Comparison of ENCODE assay signal across 8 mouse cellular contexts in genomic region chr15:79830388-79830787, GRCm38 (mm10). TPM values are rescaled to one million over a fixed set of nuclear protein-coding genes. Genes with fewer than 3 reads are reported as not detected.
DNase-seq lines count a peak whose midpoint lies in the region; ATAC-seq and TF ChIP-seq lines count a peak whose summit lies in the region.

No protein-coding gene starts in this region.

- ATAC-seq in forebrain, embryonic 12.5 days (ENCODE audit: low FRiP score), result 0 out of 2 replicates have a peak, but pooled peaks have one; percentile 7
- no peak for ATAC-seq in hindbrain, embryonic 12.5 days (ENCODE audit: low FRiP score)
- no peak for ATAC-seq in midbrain, embryonic 14.5 days (ENCODE audit: low FRiP score, low TSS enrichment)

- H3K27me3 ChIP-seq in forebrain, embryonic 12.5 days, result no peaks in the 10 kb centered on the region
- no peaks in the 10 kb centered on the region for H3K27me3 ChIP-seq in hindbrain, embryonic 12.5 days
- no peaks in the 10 kb centered on the region for H3K27me3 ChIP-seq in midbrain, embryonic 14.5 days (ENCODE audit: control insufficient read depth, insufficient read depth, low read length)
- no peaks in the 10 kb centered on the region for H3K27me3 ChIP-seq in spleen, adult 2 months (ENCODE audit: control insufficient read depth, insufficient read depth, low read length)

- no peak for TF ChIP-seq POLR2A in brain, embryonic 14.5 days (IDR thresholded peaks at IDR 0.05; ENCODE audit: borderline replicate concordance, extremely low read depth, insufficient read depth, insufficient read length, poor library complexity, severe bottlenecking)
- no peak for TF ChIP-seq POLR2A in spleen, adult 2 months (IDR thresholded peaks at IDR 0.05; ENCODE audit: low read depth, low read length)

- no peaks in the 10 kb centered on the region for H3K9me3 ChIP-seq in forebrain, embryonic 12.5 days
- no peaks in the 10 kb centered on the region for H3K9me3 ChIP-seq in hindbrain, embryonic 12.5 days (replicated peaks)
- no peaks in the 10 kb centered on the region for H3K9me3 ChIP-seq in midbrain, embryonic 14.5 days (ENCODE audit: control insufficient read depth, low read length)

- peaks cover 79% of the 10 kb centered on the region for H3K4me1 ChIP-seq in forebrain, embryonic 12.5 days
- H3K4me1 ChIP-seq in hindbrain, embryonic 12.5 days, result peaks cover 81% of the 10 kb centered on the region
- peaks cover 73% of the 10 kb centered on the region for H3K4me1 ChIP-seq in midbrain, embryonic 14.5 days (ENCODE audit: control insufficient read depth, insufficient read depth, low read length)
- peaks cover 8% of the 10 kb centered on the region; the same call in 1 of the 2 replicates for H3K4me1 ChIP-seq in spleen, adult 2 months (ENCODE audit: control insufficient read depth, insufficient read depth, insufficient read length)

- 0 out of 2 replicates have a peak overlapping the region, but pooled peaks have one; percentile 9 for H3K27ac ChIP-seq in forebrain, embryonic 12.5 days
- no peak overlapping the region for H3K27ac ChIP-seq in hindbrain, embryonic 12.5 days
- H3K27ac ChIP-seq in midbrain, embryonic 14.5 days (replicated peaks; ENCODE audit: low read depth, low read length), result 0 out of 2 replicates have a peak overlapping the region, but pooled peaks have one; percentile 32
- H3K27ac ChIP-seq in spleen, adult 2 months (ENCODE audit: insufficient read depth, low read length), result no peak overlapping the region

- intact Hi-C loops in left cerebral cortex, postnatal 10 days (cut with DNase I), result loop anchor here (10.0 kb wide), 1 partner anchor 244 kb away; no protein-coding TSS in a partner anchor

- peaks cover 41% of the 10 kb centered on the region for H3K36me3 ChIP-seq in forebrain, embryonic 12.5 days (replicated peaks)
- H3K36me3 ChIP-seq in hindbrain, embryonic 12.5 days, result peaks cover 32% of the 10 kb centered on the region
- peaks cover 39% of the 10 kb centered on the region for H3K36me3 ChIP-seq in midbrain, embryonic 14.5 days (ENCODE audit: control insufficient read depth, insufficient read depth, low read length)
- H3K36me3 ChIP-seq in spleen, adult 2 months (ENCODE audit: control insufficient read depth, insufficient read depth, low read length), result no peaks in the 10 kb centered on the region; the same call in 1 of the 2 replicates

- WGBS in forebrain, embryonic 12.5 days, result 7% methylated on average over 4 of the region's 4 CpGs
- 14% methylated on average over 4 of the region's 4 CpGs for WGBS in hindbrain, embryonic 12.5 days
- WGBS in midbrain, embryonic 14.5 days, result 13% methylated on average over 4 of the region's 4 CpGs
- WGBS in spleen, adult 2 months, result 31% methylated on average over 4 of the region's 4 CpGs

- H3K9ac ChIP-seq in forebrain, embryonic 12.5 days, result no peak overlapping the region
- peak overlapping the region; percentile 32; the same call in 1 of the 2 replicates for H3K9ac ChIP-seq in hindbrain, embryonic 12.5 days
- peak overlapping the region; percentile 16; the same call in 1 of the 2 replicates for H3K9ac ChIP-seq in midbrain, embryonic 14.5 days (replicated peaks; ENCODE audit: low read length)

- peak; percentile 89 for TF ChIP-seq CTCF in brain, embryonic 14.5 days (IDR thresholded peaks at IDR 0.05; ENCODE audit: borderline replicate concordance, extremely low read depth, insufficient read depth, insufficient read length)
- TF ChIP-seq CTCF in spleen, adult 2 months (IDR thresholded peaks at IDR 0.05; ENCODE audit: extremely low read depth, insufficient read depth, insufficient read length, insufficient replicate concordance), result peak; percentile 75; the same call in 1 of the 2 replicates

- DNase-seq in gastrocnemius, adult 18-20 months (ENCODE audit: low spot score), result peak; percentile 78
- no peak for DNase-seq in gastrocnemius, postnatal 25 days
- peak; percentile 87 for DNase-seq in brain, embryonic 14.5 days (ENCODE audit: low read depth)
- peak; percentile 79 to 84 for DNase-seq in left cerebral cortex, postnatal 10 days (ENCODE audit: extremely low spot score in 1 of 2, low spot score in 2 of 2)
- peak; percentile 92 for DNase-seq in midbrain, embryonic 14.5 days
- DNase-seq in spleen, adult 2 months (ENCODE audit: low read depth in 1 of 2, low spot score in 2 of 2), result peak; percentile 47 to 62

- H3K4me2 ChIP-seq in forebrain, embryonic 12.5 days, result no peak overlapping the region
- H3K4me2 ChIP-seq in hindbrain, embryonic 12.5 days (replicated peaks), result no peak overlapping the region
- H3K4me2 ChIP-seq in midbrain, embryonic 14.5 days (ENCODE audit: low read length), result 0 out of 2 replicates have a peak overlapping the region, but pooled peaks have one; percentile 6

- H3K4me3 ChIP-seq in forebrain, embryonic 12.5 days (replicated peaks), result no peak overlapping the region
- no peak overlapping the region for H3K4me3 ChIP-seq in hindbrain, embryonic 12.5 days
- H3K4me3 ChIP-seq in midbrain, embryonic 14.5 days (replicated peaks; ENCODE audit: low read depth, low read length), result no peak overlapping the region
- H3K4me3 ChIP-seq in spleen, adult 2 months (ENCODE audit: extremely low read depth, insufficient read depth, insufficient read length), result no peak overlapping the region

RNA-seq across cellular contexts. Expression of gene Npcd, which starts 3.6 kb away (rescaled TPM):
- under 1 TPM in 1 of 2 experiments, not detected in 1; 0.55 TPM for total RNA-seq in gastrocnemius, adult 18-20 months (2021)
- total RNA-seq in gastrocnemius, postnatal 25 days (2021), result under 1 TPM in 1 of 2 experiments, not detected in 1; 0.61 TPM
- polyA plus RNA-seq in brain, embryonic 14.5 days (2012; rRNA removed), result 0.53 and 1.8 TPM in 2 replicates
- 0.87 TPM in 1 of 2 replicates, not detected in the other for polyA plus RNA-seq in forebrain, embryonic 12.5 days (2016; fragmentation: Nextera tagmentation; extraction: Ambion mirVana)
- polyA plus RNA-seq in hindbrain, embryonic 12.5 days (2016; fragmentation: Nextera tagmentation; extraction: Ambion mirVana), result 0.61 TPM in 1 of 2 replicates, not detected in the other
- 10 to 100 TPM; 12.5 to 12.9 TPM for total RNA-seq in left cerebral cortex, postnatal 10 days (2021)
- 0.26 TPM in 1 of 2 replicates, not detected in the other for polyA plus RNA-seq in midbrain, embryonic 14.5 days (2014; fragmentation: Nextera tagmentation; extraction: Ambion mirVana)
- polyA plus RNA-seq in spleen, adult 2 months (2012; rRNA removed), result 0.13 and 0.68 TPM in 2 replicates

RNA-seq across cellular contexts. Expression of gene Cbx6, which starts 4.1 kb away (rescaled TPM):
- total RNA-seq in gastrocnemius, adult 18-20 months (2021), result 1 to 10 TPM; 7.0 to 7.8 TPM
- total RNA-seq in gastrocnemius, postnatal 25 days (2021), result 10 to 100 TPM; 12.5 to 14.6 TPM
- polyA plus RNA-seq in brain, embryonic 14.5 days (2012; rRNA removed), result 69.6 and 84.6 TPM in 2 replicates
- 31.1 and 31.5 TPM in 2 replicates for polyA plus RNA-seq in forebrain, embryonic 12.5 days (2016; fragmentation: Nextera tagmentation; extraction: Ambion mirVana)
- 34.7 and 38.0 TPM in 2 replicates for polyA plus RNA-seq in hindbrain, embryonic 12.5 days (2016; fragmentation: Nextera tagmentation; extraction: Ambion mirVana)
- 100 to 1,000 TPM; 271 to 289 TPM for total RNA-seq in left cerebral cortex, postnatal 10 days (2021)
- polyA plus RNA-seq in midbrain, embryonic 14.5 days (2014; fragmentation: Nextera tagmentation; extraction: Ambion mirVana), result 46.7 and 52.1 TPM in 2 replicates
- 24.4 and 33.6 TPM in 2 replicates for polyA plus RNA-seq in spleen, adult 2 months (2012; rRNA removed)

RNA-seq across cellular contexts. Expression of gene Nptxr, which starts 25.8 kb away (rescaled TPM):
- under 1 TPM; 0.50 to 0.76 TPM for total RNA-seq in gastrocnemius, adult 18-20 months (2021)
- 1 to 10 TPM in 1 of 2 experiments, under 1 TPM in 1; 0.72 to 1.0 TPM for total RNA-seq in gastrocnemius, postnatal 25 days (2021)
- 20.7 and 53.6 TPM in 2 replicates for polyA plus RNA-seq in brain, embryonic 14.5 days (2012; rRNA removed)
- 7.2 and 8.0 TPM in 2 replicates for polyA plus RNA-seq in forebrain, embryonic 12.5 days (2016; fragmentation: Nextera tagmentation; extraction: Ambion mirVana)
- polyA plus RNA-seq in hindbrain, embryonic 12.5 days (2016; fragmentation: Nextera tagmentation; extraction: Ambion mirVana), result 13.1 TPM in 2 replicates
- 100 to 1,000 TPM; 454 to 474 TPM for total RNA-seq in left cerebral cortex, postnatal 10 days (2021)
- 17.8 and 42.5 TPM in 2 replicates for polyA plus RNA-seq in midbrain, embryonic 14.5 days (2014; fragmentation: Nextera tagmentation; extraction: Ambion mirVana)
- 1.3 and 1.7 TPM in 2 replicates for polyA plus RNA-seq in spleen, adult 2 months (2012; rRNA removed)

RNA-seq across cellular contexts. Expression of gene Dnal4, which starts 52.7 kb away (rescaled TPM):
- total RNA-seq in gastrocnemius, adult 18-20 months (2021), result 1 to 10 TPM; 5.7 to 6.5 TPM
- total RNA-seq in gastrocnemius, postnatal 25 days (2021), result 1 to 10 TPM; 5.9 to 6.1 TPM
- polyA plus RNA-seq in brain, embryonic 14.5 days (2012; rRNA removed), result 77.6 and 110 TPM in 2 replicates
- 76.7 and 78.3 TPM in 2 replicates for polyA plus RNA-seq in forebrain, embryonic 12.5 days (2016; fragmentation: Nextera tagmentation; extraction: Ambion mirVana)
- polyA plus RNA-seq in hindbrain, embryonic 12.5 days (2016; fragmentation: Nextera tagmentation; extraction: Ambion mirVana), result 76.8 and 78.1 TPM in 2 replicates
- 10 to 100 TPM; 28.6 to 31.0 TPM for total RNA-seq in left cerebral cortex, postnatal 10 days (2021)
- 77.8 and 83.8 TPM in 2 replicates for polyA plus RNA-seq in midbrain, embryonic 14.5 days (2014; fragmentation: Nextera tagmentation; extraction: Ambion mirVana)
- polyA plus RNA-seq in spleen, adult 2 months (2012; rRNA removed), result 18.1 and 21.3 TPM in 2 replicates

Comparison
In these comparisons a context has a peak if more than half of its experiments do, and no peak if none do; other contexts are left out.
1. H3K27ac ChIP-seq: peak in forebrain, embryonic 12.5 days (single experiment) and midbrain, embryonic 14.5 days (single experiment); none in hindbrain, embryonic 12.5 days (single experiment) and spleen, adult 2 months (single experiment).